Mouse (Mus musculus): ENCODE measurements at regions not wholly inside any gene's neighbourhood (a gene's known extent, or its start where the extent isn't known, plus 50 kb on each side); places are given as distances from the start of the nearest gene placed in this dataset.

DNA sequence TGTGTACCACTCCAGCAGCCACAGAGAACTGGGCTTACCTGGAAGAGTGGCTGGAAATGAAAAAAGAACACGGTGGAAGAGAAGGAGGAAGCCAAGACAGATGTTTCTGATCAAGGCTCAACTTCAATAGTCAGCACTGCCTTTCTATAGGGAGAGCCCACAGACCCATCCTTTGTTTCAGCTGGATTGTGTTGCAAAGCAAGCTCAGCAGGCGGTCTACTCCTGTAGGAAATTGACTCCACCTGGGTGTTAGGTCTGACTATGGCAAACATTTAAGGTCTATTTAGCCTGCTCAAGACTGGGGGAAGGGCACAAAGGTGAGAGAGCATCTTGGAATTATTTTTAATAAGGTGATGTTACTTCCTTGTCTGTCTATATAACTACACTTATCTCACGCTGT, 266.9 kb upstream of the Rnf219 start:
- H3K9ac ChIP-seq (ENCODE audit: insufficient read depth, low read depth, low read length, poor library complexity, severe bottlenecking) = no peak overlapping the region
- no peaks in the 10 kb centered on the region for H3K9me3 ChIP-seq (ENCODE audit: control insufficient read depth, insufficient read depth, low read depth, low read length)
- in situ Hi-C loops (cut with MboI; ENCODE audit: low sequenced_read_pairs in 2 of 2, unreplicated experiment in 2 of 2) = no loop called here
- H3K27ac ChIP-seq (ENCODE audit: insufficient read depth, low read depth, low read length, poor library complexity, severe bottlenecking) = no peak overlapping the region
- TF ChIP-seq MAFK (IDR thresholded peaks at IDR 0.05; ENCODE audit: insufficient read depth, low read depth, low read length) (no peak), CHD2 (IDR thresholded peaks at IDR 0.05; ENCODE audit: low read depth, low read length) (peak; percentile 30; the same call in 1 of the 2 replicates)
- DNase-seq (ENCODE audit: low read depth, low spot score) = peak; percentile 72
- no peaks in the 10 kb centered on the region for H3K36me3 ChIP-seq (ENCODE audit: control insufficient read depth, insufficient read depth, low read length, poor library complexity, severe bottlenecking)
- no peak overlapping the region for H3K4me3 ChIP-seq (ENCODE audit: insufficient read depth in 1 of 2, low read depth in 1 of 2, low read length in 2 of 2, poor library complexity in 1 of 2, severe bottlenecking in 1 of 2)
- peaks cover 2 to 10% of the 10 kb centered on the region in 2 experiments; a peak in 3 of 4 replicates for H3K4me1 ChIP-seq (ENCODE audit: control insufficient read depth in 2 of 2, insufficient read depth in 2 of 2, low read length in 2 of 2, poor library complexity in 1 of 2)

DNA sequence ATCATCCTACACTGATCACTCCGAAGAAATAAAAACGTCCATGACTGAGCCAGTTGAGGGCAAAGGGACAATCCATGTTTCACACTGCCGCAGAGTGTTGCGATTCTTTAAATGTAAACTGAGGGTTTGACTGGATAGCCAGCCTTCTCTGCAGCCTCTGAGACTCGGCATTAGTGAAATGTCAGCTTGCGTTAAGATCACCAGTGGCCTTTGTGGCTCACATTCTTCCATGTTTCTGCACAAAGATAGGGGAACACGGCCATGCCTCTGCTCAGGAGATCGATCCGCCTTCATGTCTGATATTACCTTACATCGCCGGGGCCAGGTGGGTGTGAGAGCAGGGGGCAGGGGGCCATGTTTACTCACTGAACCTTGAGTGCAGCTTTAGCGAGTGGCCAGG, 262.6 kb upstream of the Rnf219 start:
- H3K36me3 ChIP-seq (ENCODE audit: control insufficient read depth, insufficient read depth, low read length, poor library complexity, severe bottlenecking) = no peaks in the 10 kb centered on the region
- H3K9me3 ChIP-seq (ENCODE audit: control insufficient read depth, insufficient read depth, low read depth, low read length) = no peaks in the 10 kb centered on the region
- in situ Hi-C loops (cut with MboI; ENCODE audit: low sequenced_read_pairs in 2 of 2, unreplicated experiment in 2 of 2) = no loop called here
- no peak overlapping the region for H3K4me3 ChIP-seq (ENCODE audit: insufficient read depth in 1 of 2, low read depth in 1 of 2, low read length in 2 of 2, poor library complexity in 1 of 2, severe bottlenecking in 1 of 2)
- H3K27ac ChIP-seq (ENCODE audit: insufficient read depth, low read depth, low read length, poor library complexity, severe bottlenecking) = no peak overlapping the region
- no peak for TF ChIP-seq CHD2 (IDR thresholded peaks at IDR 0.05; ENCODE audit: low read depth, low read length)
- TF ChIP-seq HCFC1 (IDR thresholded peaks at IDR 0.05; ENCODE audit: borderline replicate concordance, insufficient read depth, low read length) = no peak
- TF ChIP-seq ZC3H11A (IDR thresholded peaks at IDR 0.05; ENCODE audit: borderline replicate concordance, low read depth, low read length) = no peak
- no peak for TF ChIP-seq ZNF384 (IDR thresholded peaks at IDR 0.05; ENCODE audit: low read depth, low read length)
- no peak for TF ChIP-seq MAFK (IDR thresholded peaks at IDR 0.05; ENCODE audit: insufficient read depth, low read depth, low read length)
- no peak overlapping the region for H3K9ac ChIP-seq (ENCODE audit: insufficient read depth, low read depth, low read length, poor library complexity, severe bottlenecking)
- no peak for DNase-seq (ENCODE audit: low read depth, low spot score)
- H3K4me1 ChIP-seq (ENCODE audit: control insufficient read depth in 2 of 2, insufficient read depth in 2 of 2, low read length in 2 of 2, poor library complexity in 1 of 2) = peaks cover 0 to 8% of the 10 kb centered on the region in 2 experiments; a peak in 3 of 4 replicates

DNA sequence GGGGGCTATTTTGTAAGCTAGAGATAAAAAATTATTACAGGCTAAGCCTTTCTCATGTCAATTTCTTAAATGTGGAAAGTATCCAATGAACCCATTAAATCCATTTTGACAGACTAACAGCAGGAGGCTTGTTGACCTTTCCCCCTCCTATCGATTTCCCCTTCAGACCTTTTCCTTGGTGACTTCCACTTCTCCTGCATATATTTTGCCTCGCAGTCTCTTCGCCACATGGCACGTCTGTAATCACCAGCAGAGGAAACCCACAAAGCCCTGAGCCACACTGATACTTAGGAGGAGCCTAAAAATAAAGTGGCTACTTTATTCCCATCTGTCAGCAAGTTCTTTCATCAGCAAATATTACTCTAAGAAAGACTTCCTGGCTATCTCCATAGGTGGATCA, 247.5 kb upstream of the Rnf219 start:
- Histone ChIP-seq H3K36me3 (ENCODE audit: control insufficient read depth, insufficient read depth, low read length, poor library complexity, severe bottlenecking) (no peaks in the 10 kb centered on the region), H3K9me3 (ENCODE audit: control insufficient read depth, insufficient read depth, low read depth, low read length) (no peaks in the 10 kb centered on the region), H3K4me1 (ENCODE audit: control insufficient read depth in 2 of 2, insufficient read depth in 2 of 2, low read length in 2 of 2, poor library complexity in 1 of 2) (no peaks in the 10 kb centered on the region), H3K27ac (ENCODE audit: insufficient read depth, low read depth, low read length, poor library complexity, severe bottlenecking) (no peak overlapping the region), H3K4me3 (ENCODE audit: insufficient read depth in 1 of 2, low read depth in 1 of 2, low read length in 2 of 2, poor library complexity in 1 of 2, severe bottlenecking in 1 of 2) (no peak overlapping the region), H3K9ac (ENCODE audit: insufficient read depth, low read depth, low read length, poor library complexity, severe bottlenecking) (no peak overlapping the region)
- in situ Hi-C loops (cut with MboI; ENCODE audit: low sequenced_read_pairs in 2 of 2, unreplicated experiment in 2 of 2) = no loop called here
- no peak for DNase-seq (ENCODE audit: low read depth, low spot score)
- TF ChIP-seq CHD2 (IDR thresholded peaks at IDR 0.05; ENCODE audit: low read depth, low read length) = no peak
- no peak for TF ChIP-seq MAFK (IDR thresholded peaks at IDR 0.05; ENCODE audit: insufficient read depth, low read depth, low read length)
- no peak for TF ChIP-seq ZC3H11A (IDR thresholded peaks at IDR 0.05; ENCODE audit: borderline replicate concordance, low read depth, low read length)
- TF ChIP-seq HCFC1 (IDR thresholded peaks at IDR 0.05; ENCODE audit: borderline replicate concordance, insufficient read depth, low read length) = no peak
- TF ChIP-seq ZNF384 (IDR thresholded peaks at IDR 0.05; ENCODE audit: low read depth, low read length) = no peak

DNA sequence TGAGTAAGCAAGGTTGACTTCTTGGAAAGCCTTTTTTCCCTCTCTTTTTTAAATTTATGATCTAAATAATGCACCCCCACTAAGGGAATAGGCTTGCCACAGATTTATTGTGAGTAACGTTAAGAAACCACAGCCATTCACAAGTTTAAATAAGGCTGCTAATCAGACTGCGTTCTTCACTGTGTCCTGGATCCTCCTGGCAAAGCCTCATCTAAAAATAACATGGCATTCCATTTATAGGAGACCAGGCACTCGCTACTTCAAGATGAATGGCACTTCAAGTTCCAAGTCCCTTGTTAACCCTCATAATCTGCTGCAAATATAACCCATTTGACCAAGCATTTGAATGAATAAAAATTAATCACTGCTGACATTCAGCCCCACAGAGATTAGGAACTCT, 211.8 kb upstream of the Rnf219 start:
- no peak for DNase-seq (ENCODE audit: low read depth, low spot score)
- Histone ChIP-seq H3K27ac (ENCODE audit: insufficient read depth, low read depth, low read length, poor library complexity, severe bottlenecking) (no peak overlapping the region), H3K4me1 (ENCODE audit: control insufficient read depth in 2 of 2, insufficient read depth in 2 of 2, low read length in 2 of 2, poor library complexity in 1 of 2) (no peaks in the 10 kb centered on the region), H3K9ac (ENCODE audit: insufficient read depth, low read depth, low read length, poor library complexity, severe bottlenecking) (no peak overlapping the region), H3K36me3 (ENCODE audit: control insufficient read depth, insufficient read depth, low read length, poor library complexity, severe bottlenecking) (no peaks in the 10 kb centered on the region), H3K9me3 (ENCODE audit: control insufficient read depth, insufficient read depth, low read depth, low read length) (no peaks in the 10 kb centered on the region), H3K4me3 (ENCODE audit: insufficient read depth in 1 of 2, low read depth in 1 of 2, low read length in 2 of 2, poor library complexity in 1 of 2, severe bottlenecking in 1 of 2) (no peak overlapping the region)
- in situ Hi-C loops (cut with MboI; ENCODE audit: low sequenced_read_pairs in 2 of 2, unreplicated experiment in 2 of 2) = no loop called here
- TF ChIP-seq HCFC1 (IDR thresholded peaks at IDR 0.05; ENCODE audit: borderline replicate concordance, insufficient read depth, low read length) (no peak), CHD2 (IDR thresholded peaks at IDR 0.05; ENCODE audit: low read depth, low read length) (no peak), MAFK (IDR thresholded peaks at IDR 0.05; ENCODE audit: insufficient read depth, low read depth, low read length) (no peak), ZC3H11A (IDR thresholded peaks at IDR 0.05; ENCODE audit: borderline replicate concordance, low read depth, low read length) (no peak), ZNF384 (IDR thresholded peaks at IDR 0.05; ENCODE audit: low read depth, low read length) (no peak)

DNA sequence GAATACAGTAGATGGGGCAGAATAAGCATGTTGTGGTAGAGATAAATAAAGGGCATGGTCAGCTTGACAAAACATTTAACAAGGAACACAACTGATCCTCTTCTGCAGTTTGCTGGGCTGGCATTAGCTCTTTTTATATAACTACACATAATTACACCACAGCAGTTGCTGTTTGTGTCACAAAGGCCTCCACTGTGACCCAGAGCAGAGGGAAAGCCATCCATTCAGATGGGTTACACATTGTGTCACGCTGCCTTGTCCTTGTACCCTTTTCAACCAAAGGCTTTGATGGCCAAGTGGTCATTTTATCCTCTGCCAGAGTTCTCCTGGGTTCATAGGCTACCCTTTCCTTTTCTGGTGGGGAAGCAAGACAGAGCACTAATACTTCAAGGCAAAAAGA, 209.6 kb upstream of the Rnf219 start:
- no peak for DNase-seq (ENCODE audit: low read depth, low spot score)
- Histone ChIP-seq H3K27ac (ENCODE audit: insufficient read depth, low read depth, low read length, poor library complexity, severe bottlenecking) (no peak overlapping the region), H3K4me3 (ENCODE audit: insufficient read depth in 1 of 2, low read depth in 1 of 2, low read length in 2 of 2, poor library complexity in 1 of 2, severe bottlenecking in 1 of 2) (no peak overlapping the region), H3K9ac (ENCODE audit: insufficient read depth, low read depth, low read length, poor library complexity, severe bottlenecking) (no peak overlapping the region), H3K36me3 (ENCODE audit: control insufficient read depth, insufficient read depth, low read length, poor library complexity, severe bottlenecking) (no peaks in the 10 kb centered on the region), H3K9me3 (ENCODE audit: control insufficient read depth, insufficient read depth, low read depth, low read length) (no peaks in the 10 kb centered on the region), H3K4me1 (ENCODE audit: control insufficient read depth in 2 of 2, insufficient read depth in 2 of 2, low read length in 2 of 2, poor library complexity in 1 of 2) (no peaks in the 10 kb centered on the region)
- no peak for TF ChIP-seq HCFC1 (IDR thresholded peaks at IDR 0.05; ENCODE audit: borderline replicate concordance, insufficient read depth, low read length)
- no peak for TF ChIP-seq MAFK (IDR thresholded peaks at IDR 0.05; ENCODE audit: insufficient read depth, low read depth, low read length)
- TF ChIP-seq CHD2 (IDR thresholded peaks at IDR 0.05; ENCODE audit: low read depth, low read length) = no peak
- no peak for TF ChIP-seq ZNF384 (IDR thresholded peaks at IDR 0.05; ENCODE audit: low read depth, low read length)
- TF ChIP-seq ZC3H11A (IDR thresholded peaks at IDR 0.05; ENCODE audit: borderline replicate concordance, low read depth, low read length) = no peak
- in situ Hi-C loops (cut with MboI; ENCODE audit: low sequenced_read_pairs in 2 of 2, unreplicated experiment in 2 of 2) = no loop called here
